Mouse (Mus musculus) right cerebral cortex, postnatal 25 days (tissue): Measurements from ENCODE around the gene Dmbx1.

Experiments
- DNase-seq: peaks from one replicate; pipeline ENCODE4 v3.0.0; 2022

Dmbx1 gene

DNA sequence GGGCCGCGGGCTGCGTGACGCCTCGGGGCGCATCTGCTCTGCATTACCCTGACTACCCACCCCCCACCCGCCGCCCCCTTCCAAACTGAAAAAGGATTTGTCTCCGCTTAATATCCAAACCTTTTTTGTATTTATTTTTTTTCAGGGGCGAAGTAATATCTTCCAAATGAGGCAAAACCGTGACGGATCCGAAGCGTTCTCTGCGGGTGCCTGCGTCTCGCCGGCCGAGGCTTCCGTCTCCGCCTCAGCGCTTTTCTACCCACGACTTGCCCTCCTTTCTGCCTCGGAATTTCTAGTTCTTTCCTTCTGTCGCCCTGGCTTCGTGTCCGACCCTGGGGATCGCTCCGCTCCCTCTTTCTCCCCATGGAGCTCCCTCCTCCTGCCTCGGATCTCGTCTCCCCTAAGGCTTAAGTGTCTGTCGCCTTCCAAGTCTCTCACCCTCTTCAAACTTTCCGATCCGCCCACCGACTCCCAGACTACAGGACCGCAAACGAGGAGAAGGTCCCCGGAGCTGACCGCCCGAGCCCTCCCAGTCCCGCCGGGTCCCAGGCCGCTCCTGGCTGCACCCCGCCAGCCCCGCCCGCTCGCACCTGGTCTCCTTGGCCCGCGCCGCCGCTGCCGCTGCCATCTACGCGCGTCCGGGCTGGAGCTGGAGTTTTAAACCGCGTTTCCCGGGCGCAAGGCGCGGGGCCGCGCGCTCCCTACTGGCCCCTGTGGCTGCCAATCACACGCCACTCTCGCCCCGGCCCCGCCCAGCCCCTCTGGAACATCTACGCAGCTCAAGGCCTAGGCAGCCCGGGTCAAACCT, at the start of gene Dmbx1:
Dmbx1 (minus strand) TSS at position 632 of the 808 bp plus-strand sequence.
- peak; percentile 14 for DNase-seq

GRCm38 (mm10) chr4:115989382-115989781, 49.7 kb upstream of the Dmbx1 start:
- no peak for DNase-seq

- no peak for DNase-seq
These were observed 48.3 kb upstream of the Dmbx1 start for GRCm38 (mm10) chr4:115987858-115988530.

DNA sequence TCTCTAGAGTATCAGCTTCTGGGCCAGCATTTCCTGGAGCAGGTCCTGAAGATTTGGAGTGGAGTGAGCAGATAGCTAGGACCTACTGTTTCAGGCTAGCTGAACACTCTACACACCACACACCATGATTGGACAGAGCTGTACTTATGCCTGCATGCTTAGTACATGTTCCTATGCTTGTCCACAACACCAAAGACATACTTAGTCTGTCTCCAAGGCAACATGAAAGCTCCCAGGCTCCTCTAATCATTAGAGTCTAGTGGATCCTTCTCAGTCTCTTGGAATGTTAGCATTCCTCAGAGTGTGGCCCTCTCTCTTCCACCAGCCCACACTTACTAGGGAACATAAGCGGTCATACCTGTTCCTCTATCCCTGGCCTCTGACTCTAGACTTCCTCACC, 47.7 kb upstream of the Dmbx1 start:
- DNase-seq = no peak

DNA sequence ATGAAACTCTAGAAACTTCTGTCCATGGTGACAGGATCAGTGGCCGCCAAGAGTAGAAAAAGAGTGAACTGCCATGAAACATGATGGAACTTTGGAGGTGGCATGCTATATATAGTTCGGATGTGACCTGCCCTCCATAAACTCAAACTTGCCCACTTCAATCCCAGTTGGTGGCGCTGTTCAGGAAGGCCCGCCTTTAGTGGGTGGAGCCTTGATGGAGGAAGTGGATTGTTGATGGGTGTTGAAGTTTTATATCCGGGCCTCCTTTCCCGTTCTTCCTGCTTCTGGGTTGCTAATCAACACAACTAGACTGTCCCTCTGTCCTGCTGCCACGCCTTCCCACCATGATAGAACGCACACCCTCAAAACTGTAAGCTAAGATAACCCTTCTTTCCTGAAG, 45.2 kb upstream of the Dmbx1 start:
- no peak for DNase-seq

DNA sequence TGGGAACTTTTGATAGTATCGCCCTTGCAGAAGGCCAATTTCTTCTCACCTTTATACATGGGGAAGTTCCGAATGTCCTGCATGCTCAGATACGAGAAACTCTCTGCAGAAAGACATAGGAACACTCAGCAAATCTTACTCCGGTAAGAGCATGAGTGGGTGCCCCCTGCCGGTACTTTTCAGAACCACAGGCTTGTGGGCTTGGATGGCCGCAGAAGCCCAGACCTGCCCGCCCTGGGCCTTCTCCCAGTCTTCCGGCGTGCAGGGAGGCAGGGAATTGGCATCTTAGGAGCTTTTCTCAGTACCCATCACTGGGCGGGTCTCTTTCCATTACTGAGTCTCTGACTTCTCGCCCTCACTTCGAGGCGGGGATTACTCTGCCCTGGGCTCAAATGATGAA, 44.4 kb upstream of the Dmbx1 start:
- DNase-seq = peak; percentile 70

GRCm38 (mm10) chr4:115980676-115981075, 41.0 kb upstream of the Dmbx1 start:
- peak; percentile 63 for DNase-seq

GRCm38 (mm10) chr4:115979437-115979836, 39.7 kb upstream of the Dmbx1 start:
- DNase-seq = peak; percentile 12

GRCm38 (mm10) chr4:115978911-115979310, 39.2 kb upstream of the Dmbx1 start:
- no peak for DNase-seq

- DNase-seq = no peak
These were observed 32.8 kb upstream of the Dmbx1 start for GRCm38 (mm10) chr4:115972543-115972942.

DNA sequence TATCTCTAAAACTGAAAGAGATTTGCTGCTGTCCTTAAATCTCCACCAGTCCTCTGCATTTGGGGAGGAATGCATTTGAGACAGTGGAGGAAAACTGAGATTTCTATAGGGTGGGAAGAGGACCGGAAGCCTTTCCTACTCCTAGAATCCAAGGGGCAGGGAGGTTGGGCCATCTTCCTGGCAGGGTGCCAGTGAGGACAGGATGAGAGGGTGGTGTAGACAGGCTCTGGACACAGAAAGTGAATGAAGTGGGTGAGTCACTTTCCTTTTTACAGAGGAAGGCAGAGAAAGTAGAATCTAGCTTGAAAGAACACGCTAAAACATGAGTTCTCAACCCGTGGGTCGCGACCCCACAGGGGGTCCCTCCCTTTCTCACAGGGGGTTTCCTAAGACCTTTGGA, 24.7 kb upstream of the Dmbx1 start:
- DNase-seq = no peak

DNA sequence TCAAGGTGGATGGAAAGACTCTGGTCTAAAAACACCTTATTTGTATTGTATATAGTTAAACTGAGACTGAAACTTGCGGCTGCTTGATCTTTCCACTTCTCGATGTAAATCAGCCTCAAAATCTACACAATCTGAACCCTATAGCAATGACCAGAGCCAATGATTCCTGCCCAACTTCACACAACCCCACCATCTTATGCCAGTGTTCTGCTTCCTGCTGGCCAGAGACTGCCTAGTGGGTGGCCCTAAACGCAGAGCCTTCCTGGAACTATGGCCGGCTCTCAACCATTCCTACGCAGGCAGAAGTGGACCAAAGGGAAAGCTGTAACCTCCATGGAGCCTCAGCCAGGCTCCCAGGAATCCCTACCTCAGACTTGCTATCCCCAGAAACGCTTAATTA, 24.0 kb upstream of the Dmbx1 start:
- DNase-seq = no peak

DNA sequence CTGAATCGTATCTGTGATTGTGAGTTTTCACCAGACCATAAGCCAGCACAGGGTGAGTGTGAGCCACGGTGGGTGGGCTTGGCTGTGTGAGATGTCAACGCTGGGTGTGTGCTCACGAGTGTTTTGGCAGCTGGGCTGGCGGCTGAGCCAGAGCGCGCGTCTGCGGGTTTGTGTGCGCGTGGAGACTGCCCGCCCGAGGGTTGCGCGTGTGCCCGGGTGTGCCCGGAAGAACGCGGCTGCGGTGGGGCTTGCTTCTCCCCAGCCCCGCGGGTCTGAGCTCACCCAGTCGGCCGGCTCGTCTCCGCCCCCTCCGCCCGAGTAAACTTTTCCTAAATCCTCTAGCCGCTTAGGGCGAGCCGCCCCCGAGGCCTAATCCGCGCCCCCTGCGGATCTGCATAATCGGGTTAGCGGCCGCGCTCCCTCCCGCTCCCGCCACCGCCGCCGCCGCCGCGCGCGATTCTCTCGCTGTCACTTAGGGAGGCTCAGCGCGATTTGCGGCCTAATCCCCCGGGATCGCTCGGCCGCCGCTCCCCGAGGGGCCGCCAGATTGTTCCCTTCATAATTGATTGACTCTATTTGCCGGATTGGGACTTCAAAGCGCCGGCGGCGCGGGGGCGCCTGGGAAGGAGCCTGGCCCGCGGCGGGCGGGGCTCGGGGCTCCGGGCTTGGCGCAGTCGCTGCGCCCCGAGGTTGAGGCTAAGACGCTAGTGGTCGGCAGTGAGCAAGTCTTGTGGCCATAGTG, 23.1 kb upstream of the Dmbx1 start:
- DNase-seq = peak; percentile 48

GRCm38 (mm10) chr4:115961991-115962390, 22.3 kb upstream of the Dmbx1 start:
- DNase-seq = no peak

- DNase-seq = no peak
These were observed 19.8 kb upstream of the Dmbx1 start for GRCm38 (mm10) chr4:115959546-115959945.

- DNase-seq = no peak
These were observed 15.7 kb upstream of the Dmbx1 start for GRCm38 (mm10) chr4:115955494-115955775.

- no peak for DNase-seq
These were observed 15.1 kb upstream of the Dmbx1 start for GRCm38 (mm10) chr4:115954656-115955493.

GRCm38 (mm10) chr4:115953559-115953958, 13.8 kb upstream of the Dmbx1 start:
- DNase-seq = no peak

DNA sequence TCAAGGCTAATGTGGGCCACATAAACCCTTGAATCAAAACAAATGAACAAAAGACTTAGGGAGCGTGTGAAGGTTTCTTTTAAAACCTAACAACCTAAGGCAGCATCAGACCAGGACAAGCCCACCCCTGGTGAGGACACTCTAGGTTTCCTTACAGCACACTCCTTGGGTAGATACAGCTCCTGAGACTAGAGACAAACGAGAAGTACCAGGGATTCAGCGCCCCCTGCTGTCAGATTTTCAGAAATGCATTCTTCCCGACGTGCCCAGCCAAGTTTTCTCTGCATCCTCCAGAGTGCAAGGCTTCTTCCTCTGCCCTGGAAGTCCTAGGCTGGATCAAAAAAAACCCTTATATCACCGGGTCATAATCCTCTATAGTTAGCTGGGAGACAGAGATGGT, 13.0 kb upstream of the Dmbx1 start:
- DNase-seq = peak; percentile 44

GRCm38 (mm10) chr4:115943669-115944314, 4.1 kb upstream of the Dmbx1 start:
- no peak for DNase-seq

- DNase-seq = no peak
These were observed 1.6 kb upstream of the Dmbx1 start for GRCm38 (mm10) chr4:115941242-115941820.

DNA sequence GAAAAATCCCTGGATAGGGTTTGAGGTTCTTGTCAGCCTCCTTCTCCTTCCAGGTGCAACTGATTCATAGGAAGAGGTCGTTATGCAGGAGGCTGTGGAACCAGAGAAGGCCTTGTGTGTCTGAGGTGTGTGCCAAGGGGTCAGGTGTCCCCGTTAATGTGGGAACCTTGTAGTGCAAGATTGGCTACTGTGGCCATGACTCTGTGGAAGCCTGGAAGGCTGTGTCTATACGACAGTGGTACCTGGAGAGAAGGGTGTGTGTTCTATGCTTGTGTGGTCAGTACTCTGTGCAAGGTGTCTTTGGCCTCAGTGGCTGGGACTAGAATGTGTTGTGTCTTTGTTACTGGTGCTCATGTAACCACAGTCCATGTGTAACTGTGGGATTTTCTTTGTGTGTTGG, 955 bp upstream of the Dmbx1 start:
- no peak for DNase-seq
